Comparison of ENCODE assay signal across 8 mouse cellular contexts in genomic region chr4:40851031-40851762, GRCm38 (mm10). TPM values are rescaled to one million over a fixed set of nuclear protein-coding genes. Genes with fewer than 3 reads are reported as not detected.
DNase-seq lines count a peak whose midpoint lies in the region; ATAC-seq and TF ChIP-seq lines count a peak whose summit lies in the region.

No protein-coding gene starts in this region.

- H3K4me3 ChIP-seq in lung, adult 2 months (replicated peaks; ENCODE audit: extremely low read depth, low read depth, low read length), result peak overlapping the region; percentile 95
- no peak overlapping the region for H3K4me3 ChIP-seq in forebrain, embryonic 14.5 days (ENCODE audit: low read depth, low read length)
- peak overlapping the region; percentile 79 for H3K4me3 ChIP-seq in liver, embryonic 12.5 days

- H3K4me1 ChIP-seq in lung, adult 2 months (ENCODE audit: control insufficient read depth, insufficient read depth, low read length), result peaks cover 22% of the 10 kb centered on the region; the same call in 1 of the 2 replicates
- peaks cover 17% of the 10 kb centered on the region for H3K4me1 ChIP-seq in forebrain, embryonic 14.5 days (ENCODE audit: control insufficient read depth, insufficient read depth, low read length)
- H3K4me1 ChIP-seq in liver, embryonic 12.5 days, result peaks cover 81% of the 10 kb centered on the region

- no peak overlapping the region for H3K27ac ChIP-seq in forebrain, embryonic 14.5 days (ENCODE audit: low read depth, low read length)
- H3K27ac ChIP-seq in liver, embryonic 12.5 days, result peak overlapping the region; percentile 98

- TF ChIP-seq CTCF in lung, adult 2 months (IDR thresholded peaks at IDR 0.05; ENCODE audit: insufficient read depth, low read length), result no peak

- no peaks in the 10 kb centered on the region for H3K27me3 ChIP-seq in forebrain, embryonic 14.5 days (replicated peaks; ENCODE audit: control insufficient read depth, insufficient read depth, low read length)
- H3K27me3 ChIP-seq in liver, embryonic 12.5 days (replicated peaks), result no peaks in the 10 kb centered on the region
- H3K27me3 ChIP-seq in splenic B cell, adult 2 months (ENCODE audit: control insufficient read depth, insufficient read depth, low read length, poor library complexity, severe bottlenecking), result no peaks in the 10 kb centered on the region

- no peak for DNase-seq in lung, adult 2 months
- no peak for DNase-seq in lung, postnatal 10 days
- no peak for DNase-seq in forebrain, embryonic 14.5 days (ENCODE audit: low spot score)
- peak; percentile 15 for DNase-seq in splenic B cell, adult 2 months (ENCODE audit: low read depth, low spot score)
- DNase-seq in embryo, embryonic 10 days (ENCODE audit: low spot score), result no peak
- DNase-seq in ovary, postnatal 36 days (ENCODE audit: low spot score), result no peak

- no peaks in the 10 kb centered on the region for H3K9me3 ChIP-seq in forebrain, embryonic 14.5 days (replicated peaks; ENCODE audit: control insufficient read depth, low read length)
- H3K9me3 ChIP-seq in liver, embryonic 12.5 days (replicated peaks), result no peaks in the 10 kb centered on the region

- no peak for TF ChIP-seq POLR2A in lung, adult 2 months (IDR thresholded peaks at IDR 0.05; ENCODE audit: borderline replicate concordance, extremely low read depth, low read depth, low read length)

- ATAC-seq in forebrain, embryonic 14.5 days, result no peak
- no peak for ATAC-seq in liver, embryonic 12.5 days
- ATAC-seq in erythroid progenitor cell, adult 5-6 weeks (replicated peaks; ENCODE audit: low FRiP score, poor library complexity, severe bottlenecking), result no peak

- no peak overlapping the region for H3K9ac ChIP-seq in forebrain, embryonic 14.5 days (ENCODE audit: low read length)
- H3K9ac ChIP-seq in liver, embryonic 12.5 days, result peak overlapping the region; percentile 93

- WGBS in lung, adult 2 months, result 29% methylated on average over 6 of the region's 6 CpGs
- WGBS in forebrain, embryonic 14.5 days, result 83% methylated on average over 6 of the region's 6 CpGs
- WGBS in liver, embryonic 12.5 days (ENCODE audit: insufficient replicate concordance), result 23% methylated on average over 6 of the region's 6 CpGs

- H3K4me2 ChIP-seq in forebrain, embryonic 14.5 days (ENCODE audit: low read length), result peak overlapping the region; percentile 84
- peak overlapping the region; percentile 92 for H3K4me2 ChIP-seq in liver, embryonic 12.5 days

- H3K36me3 ChIP-seq in forebrain, embryonic 14.5 days (ENCODE audit: control insufficient read depth, insufficient read depth, low read length), result no peaks in the 10 kb centered on the region
- peaks cover 21% of the 10 kb centered on the region for H3K36me3 ChIP-seq in liver, embryonic 12.5 days
- no peaks in the 10 kb centered on the region for H3K36me3 ChIP-seq in splenic B cell, adult 2 months (ENCODE audit: control insufficient read depth, insufficient read depth, low read length, poor library complexity, severe bottlenecking)

RNA-seq across cellular contexts. Expression of gene B4galt1, which starts 2.6 kb away (rescaled TPM):
- polyA plus RNA-seq in lung, adult 2 months (2012; rRNA removed), result 44.6 and 47.7 TPM in 2 replicates
- polyA plus RNA-seq in forebrain, embryonic 14.5 days (2014; fragmentation: Nextera tagmentation; extraction: Ambion mirVana), result 6.8 and 7.8 TPM in 2 replicates
- polyA plus RNA-seq in liver, embryonic 12.5 days (2016; fragmentation: Nextera tagmentation; extraction: Ambion mirVana), result 39.6 and 40.0 TPM in 2 replicates
- 49.4 and 49.9 TPM in 2 replicates for total RNA-seq in erythroid progenitor cell, adult 5-6 weeks (2015; ENCODE audit: low replicate concordance)
- total RNA-seq in erythroid progenitor cell, adult 5-6 weeks (2017; ENCODE audit: low replicate concordance), result 43.9 and 46.2 TPM in 2 replicates
